In the genomic region with DNA sequence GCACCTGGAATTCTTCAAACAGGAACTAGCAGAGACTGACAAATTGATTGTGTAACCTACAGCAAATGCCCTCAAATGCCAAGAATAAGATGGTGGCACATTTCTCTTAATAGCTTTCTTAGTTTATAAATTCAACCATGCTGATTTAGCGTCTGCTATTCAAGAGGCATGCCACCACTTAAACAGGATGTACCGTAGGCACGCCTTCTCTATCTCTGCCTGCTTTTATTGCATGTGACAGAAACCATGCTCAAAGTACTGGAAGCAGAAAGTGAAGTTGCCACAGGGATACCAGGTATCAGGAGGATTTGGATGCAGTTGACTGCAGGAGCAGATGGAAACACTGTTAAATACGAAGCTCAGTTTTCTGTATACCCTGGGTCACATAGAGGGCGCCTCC, we compare ENCODE assay signal across 22 mouse cellular contexts.
DNase-seq lines count a peak whose midpoint lies in the region; ATAC-seq lines count a peak whose summit lies in the region.
"Had no signal": no experiment of that assay in that cellular context is flagged by ENCODE, and none has a peak within 500 bp of the region (broad histone marks: within the 10 kb centered on the region; RNA-seq: fewer than 3 reads in every experiment).

No protein-coding gene starts in this region.

- H3K4me1 ChIP-seq in embryonic facial prominence, embryonic 12.5 days = peaks cover 53% of the 10 kb centered on the region
- peaks cover 76% of the 10 kb centered on the region for H3K4me1 ChIP-seq in embryonic facial prominence, embryonic 10.5 days
- peaks cover 47% of the 10 kb centered on the region for H3K4me1 ChIP-seq in limb, embryonic 12.5 days (replicated peaks)
- H3K4me1 ChIP-seq in limb, embryonic 10.5 days = peaks cover 64% of the 10 kb centered on the region
- peaks cover 40% of the 10 kb centered on the region for H3K4me1 ChIP-seq in embryonic facial prominence, embryonic 15.5 days
- peaks cover 27% of the 10 kb centered on the region for H3K4me1 ChIP-seq in stomach, embryonic 16.5 days (ENCODE audit: control insufficient read depth, insufficient read depth, low read length)

- no peak overlapping the region for H3K9ac ChIP-seq in embryonic facial prominence, embryonic 12.5 days
- H3K9ac ChIP-seq in limb, embryonic 12.5 days (replicated peaks) = no peak overlapping the region
- H3K9ac ChIP-seq in embryonic facial prominence, embryonic 15.5 days = no peak overlapping the region
- H3K9ac ChIP-seq in stomach, embryonic 16.5 days (ENCODE audit: low read length) = no peak overlapping the region
- H3K9ac ChIP-seq: hindbrain, embryonic 12.5 days; neural tube, embryonic 15.5 days had no signal

- no peaks in the 10 kb centered on the region for H3K9me3 ChIP-seq in embryonic facial prominence, embryonic 12.5 days
- H3K9me3 ChIP-seq in embryonic facial prominence, embryonic 10.5 days = no peaks in the 10 kb centered on the region
- H3K9me3 ChIP-seq in limb, embryonic 12.5 days = no peaks in the 10 kb centered on the region
- H3K9me3 ChIP-seq in limb, embryonic 10.5 days (replicated peaks) = no peaks in the 10 kb centered on the region
- no peaks in the 10 kb centered on the region for H3K9me3 ChIP-seq in embryonic facial prominence, embryonic 15.5 days (replicated peaks)
- no peaks in the 10 kb centered on the region for H3K9me3 ChIP-seq in stomach, embryonic 16.5 days (replicated peaks; ENCODE audit: control insufficient read depth, low read length)
- H3K9me3 ChIP-seq: G1E; hindbrain, embryonic 12.5 days; neural tube, embryonic 15.5 days had no signal

- 60% methylated on average over 5 of the region's 5 CpGs for WGBS in embryonic facial prominence, embryonic 12.5 days
- WGBS in embryonic facial prominence, embryonic 10.5 days = 81% methylated on average over 5 of the region's 5 CpGs
- WGBS in limb, embryonic 12.5 days = 62% methylated on average over 5 of the region's 5 CpGs
- 72% methylated on average over 5 of the region's 5 CpGs for WGBS in limb, embryonic 10.5 days
- WGBS in embryonic facial prominence, embryonic 15.5 days = 67% methylated on average over 5 of the region's 5 CpGs
- 58% methylated on average over 5 of the region's 5 CpGs for WGBS in stomach, embryonic 16.5 days

- ATAC-seq in embryonic facial prominence, embryonic 12.5 days (ENCODE audit: insufficient number of reproducible peaks, insufficient read depth, low FRiP score, low TSS enrichment) = no peak
- ATAC-seq in limb, embryonic 12.5 days (ENCODE audit: insufficient number of reproducible peaks, insufficient read depth, low FRiP score, low TSS enrichment, low read depth) = no peak
- ATAC-seq in embryonic facial prominence, embryonic 15.5 days (ENCODE audit: insufficient number of reproducible peaks, low FRiP score, low TSS enrichment, low read depth) = no peak
- ATAC-seq in stomach, embryonic 16.5 days (ENCODE audit: insufficient read depth, low FRiP score) = no peak
- ATAC-seq: forebrain, embryonic 16.5 days; midbrain, embryonic 16.5 days had no signal

- H3K36me3 ChIP-seq in embryonic facial prominence, embryonic 12.5 days = no peaks in the 10 kb centered on the region
- no peaks in the 10 kb centered on the region for H3K36me3 ChIP-seq in embryonic facial prominence, embryonic 10.5 days (replicated peaks)
- no peaks in the 10 kb centered on the region for H3K36me3 ChIP-seq in limb, embryonic 12.5 days
- no peaks in the 10 kb centered on the region for H3K36me3 ChIP-seq in limb, embryonic 10.5 days
- H3K36me3 ChIP-seq in embryonic facial prominence, embryonic 15.5 days = no peaks in the 10 kb centered on the region
- no peaks in the 10 kb centered on the region for H3K36me3 ChIP-seq in stomach, embryonic 16.5 days (ENCODE audit: control insufficient read depth, insufficient read depth, low read length)
- H3K36me3 ChIP-seq: G1E; hindbrain, embryonic 12.5 days; neural tube, embryonic 15.5 days had no signal

- H3K27me3 ChIP-seq in embryonic facial prominence, embryonic 12.5 days = no peaks in the 10 kb centered on the region
- H3K27me3 ChIP-seq in embryonic facial prominence, embryonic 10.5 days (replicated peaks; ENCODE audit: low read depth, poor library complexity, severe bottlenecking) = peaks cover 6% of the 10 kb centered on the region; the same call in 1 of the 2 replicates
- H3K27me3 ChIP-seq in limb, embryonic 12.5 days = no peaks in the 10 kb centered on the region
- H3K27me3 ChIP-seq in limb, embryonic 10.5 days (ENCODE audit: low read depth, poor library complexity, severe bottlenecking) = no peaks in the 10 kb centered on the region
- no peaks in the 10 kb centered on the region for H3K27me3 ChIP-seq in embryonic facial prominence, embryonic 15.5 days
- no peaks in the 10 kb centered on the region for H3K27me3 ChIP-seq in stomach, embryonic 16.5 days (ENCODE audit: control insufficient read depth, insufficient read depth, low read length)
- H3K27me3 ChIP-seq: hindbrain, embryonic 12.5 days; neural tube, embryonic 15.5 days had no signal

- DNase-seq in embryonic facial prominence, embryonic 10.5 days (ENCODE audit: low spot score) = no peak
- DNase-seq in limb, embryonic 10.5 days (ENCODE audit: low spot score) = no peak
- DNase-seq in c-Kit-positive CD71-positive TER-119-positive erythroid progenitor cells, embryonic 14.5 days (ENCODE audit: low spot score) = no peak
- no peak for DNase-seq in T-cell, adult 2 months (ENCODE audit: low spot score)
- DNase-seq: cerebellum, adult 8-10 months; gastrocnemius, postnatal 36 days; kidney, adult 18-20 months; kidney, postnatal 10 days; lung, adult 18-20 months; spleen, adult 18-20 months; thymus, postnatal 14 days had no signal

- no peak overlapping the region for H3K4me3 ChIP-seq in embryonic facial prominence, embryonic 12.5 days
- no peak overlapping the region for H3K4me3 ChIP-seq in embryonic facial prominence, embryonic 10.5 days
- no peak overlapping the region for H3K4me3 ChIP-seq in limb, embryonic 12.5 days (replicated peaks)
- no peak overlapping the region for H3K4me3 ChIP-seq in limb, embryonic 10.5 days
- H3K4me3 ChIP-seq in embryonic facial prominence, embryonic 15.5 days (replicated peaks) = no peak overlapping the region
- H3K4me3 ChIP-seq in stomach, embryonic 16.5 days (replicated peaks; ENCODE audit: low read length) = no peak overlapping the region
- H3K4me3 ChIP-seq: hindbrain, embryonic 12.5 days; layer of hippocampus, adult 2 months; neural tube, embryonic 15.5 days had no signal

- peak overlapping the region; percentile 48; the same call in 1 of the 2 replicates for H3K27ac ChIP-seq in embryonic facial prominence, embryonic 12.5 days
- H3K27ac ChIP-seq in embryonic facial prominence, embryonic 10.5 days (replicated peaks) = no peak overlapping the region
- peak overlapping the region; percentile 47; the same call in 1 of the 2 replicates for H3K27ac ChIP-seq in limb, embryonic 12.5 days
- H3K27ac ChIP-seq in limb, embryonic 10.5 days = no peak overlapping the region
- peak overlapping the region; percentile 36; the same call in 1 of the 2 replicates for H3K27ac ChIP-seq in embryonic facial prominence, embryonic 15.5 days (replicated peaks)
- H3K27ac ChIP-seq in stomach, embryonic 16.5 days (ENCODE audit: low read length) = peak overlapping the region; percentile 22
- H3K27ac ChIP-seq: hindbrain, embryonic 12.5 days; layer of hippocampus, adult 2 months; neural tube, embryonic 15.5 days had no signal

- H3K4me2 ChIP-seq in embryonic facial prominence, embryonic 12.5 days (replicated peaks) = no peak overlapping the region
- H3K4me2 ChIP-seq in limb, embryonic 12.5 days = no peak overlapping the region
- H3K4me2 ChIP-seq in embryonic facial prominence, embryonic 15.5 days (replicated peaks) = no peak overlapping the region
- no peak overlapping the region for H3K4me2 ChIP-seq in stomach, embryonic 16.5 days (ENCODE audit: low read depth, low read length)
- H3K4me2 ChIP-seq: hindbrain, embryonic 12.5 days; liver, embryonic 11.5 days; neural tube, embryonic 15.5 days had no signal

Comparison
In these comparisons a context has a peak if more than half of its experiments do, and no peak if none do; other contexts are left out.
1. H3K27ac ChIP-seq: peak in embryonic facial prominence, embryonic 12.5 days (single experiment), limb, embryonic 12.5 days (single experiment), embryonic facial prominence, embryonic 15.5 days (single experiment) and stomach, embryonic 16.5 days (single experiment); none in embryonic facial prominence, embryonic 10.5 days (single experiment) and limb, embryonic 10.5 days (single experiment).